Mouse (Mus musculus) heart, adult 2 months (tissue): ENCODE data around the gene Qsox1. TPM values are rescaled to one million over a fixed set of nuclear protein-coding genes. Genes with fewer than 3 reads are reported as not detected.
A peak's percentile ranks its signal among the peaks of the same experiment; 100 is the strongest.

Experiments used
- DNase-seq, 2 experiments: peaks; one replicate each; pipeline ENCODE4 v3.0.0; 2021
- H3K27ac ChIP-seq: fragments of 200-600 bp; 2 replicates; pipeline ENCODE4 v1.8.1; 2022
- H3K27me3 ChIP-seq: fragments of 200-500 bp; 2 replicates; pipeline ENCODE4 v1.6.1; 2012; ENCODE audit warnings: mild to moderate bottlenecking, low read length, inconsistent platforms, mixed read lengths; ENCODE audit not compliant: control insufficient read depth, insufficient read depth
- H3K36me3 ChIP-seq: fragments of 200-500 bp; 2 replicates; pipeline ENCODE4 v1.6.1; 2012; ENCODE audit warnings: low read length, inconsistent platforms; ENCODE audit not compliant: control insufficient read depth, insufficient read depth
- H3K4me1 ChIP-seq: fragments of 200-500 bp; 2 replicates; pipeline ENCODE4 v1.6.1; 2011; ENCODE audit warnings: low read length; ENCODE audit not compliant: control insufficient read depth, insufficient read depth
- H3K4me3 ChIP-seq: fragments of 200-600 bp; 2 replicates; pipeline ENCODE4 v1.8.1; 2022
- H3K79me2 ChIP-seq: fragments of 200-500 bp; replicated peaks from 2 replicates; pipeline ENCODE4 v1.6.1; 2012; ENCODE audit warnings: mild to moderate bottlenecking, inconsistent platforms, low read length, moderate library complexity, mixed read lengths; ENCODE audit not compliant: control insufficient read depth, insufficient read depth
- H3K9ac ChIP-seq: fragments of 200-500 bp; 2 replicates; pipeline ENCODE4 v1.6.1; 2012; ENCODE audit warnings: low read depth, mild to moderate bottlenecking, control low read depth, inconsistent platforms, low read length, mixed read lengths
- CTCF ChIP-seq: fragments of 200-600 bp; IDR thresholded peaks from 2 replicates; pipeline ENCODE4 v1.8.1; 2022; ENCODE audit warnings: antibody characterized with exemption, mild to moderate bottlenecking, moderate library complexity
- EP300 ChIP-seq: fragments of 200-500 bp; IDR thresholded peaks from 2 replicates; pipeline ENCODE4 v1.6.1; 2011; ENCODE audit warnings: low read depth, low read length, control low read depth; ENCODE audit not compliant: insufficient read depth
- POLR2A ChIP-seq: fragments of 200-500 bp; IDR thresholded peaks from 2 replicates; pipeline ENCODE4 v1.6.1; 2011; ENCODE audit warnings: mild to moderate bottlenecking, low read depth, low read length, control low read depth; ENCODE audit not compliant: insufficient read depth
- WGBS: fragments of 180-500 bp; shearing (Covaris S2); methylation state at CpG from one replicate; pipeline ENCODE4 v1.1.7; 2018; 5-methylcytosine and 5-hydroxymethylcytosine counted together
- intact Hi-C: fragments of 180-260 bp; cut with DNase I; formaldehyde crosslinking; loops from one replicate; pipeline ENCODE4 v1.15.1; 2025
- long read RNA-seq: library from polyadenylated mRNA; stranded (forward); transcript quantifications from one replicate; pipeline ENCODE4 v2.0.0, GENCODE M21; 2021
- polyA plus RNA-seq: library from polyadenylated mRNA; depleted of rRNA; stranded (reverse); fragments of >200 nt; gene quantifications from 2 replicates; pipeline ENCODE4 v1.2.3, GENCODE M21; 2012; rRNA removed
- total RNA-seq, 2 experiments: library from RNA; stranded (reverse); gene quantifications; 2 replicates each; pipeline ENCODE4 v1.2.3; 2021

Qsox1 gene
- 10 to 100 TPM; 33.3 to 35.9 TPM for total RNA-seq
- 45.7 and 48.6 TPM in 2 replicates for polyA plus RNA-seq
- long read RNA-seq, transcript Qsox1-207 (13 exons, 2,433 nt): major isoform, 7 of 15 reads
- long read RNA-seq, partial matches to known transcripts: 4 of 15 reads
- long read RNA-seq, other reads (novel, unspliced or antisense): 0 of 15 reads

DNA sequence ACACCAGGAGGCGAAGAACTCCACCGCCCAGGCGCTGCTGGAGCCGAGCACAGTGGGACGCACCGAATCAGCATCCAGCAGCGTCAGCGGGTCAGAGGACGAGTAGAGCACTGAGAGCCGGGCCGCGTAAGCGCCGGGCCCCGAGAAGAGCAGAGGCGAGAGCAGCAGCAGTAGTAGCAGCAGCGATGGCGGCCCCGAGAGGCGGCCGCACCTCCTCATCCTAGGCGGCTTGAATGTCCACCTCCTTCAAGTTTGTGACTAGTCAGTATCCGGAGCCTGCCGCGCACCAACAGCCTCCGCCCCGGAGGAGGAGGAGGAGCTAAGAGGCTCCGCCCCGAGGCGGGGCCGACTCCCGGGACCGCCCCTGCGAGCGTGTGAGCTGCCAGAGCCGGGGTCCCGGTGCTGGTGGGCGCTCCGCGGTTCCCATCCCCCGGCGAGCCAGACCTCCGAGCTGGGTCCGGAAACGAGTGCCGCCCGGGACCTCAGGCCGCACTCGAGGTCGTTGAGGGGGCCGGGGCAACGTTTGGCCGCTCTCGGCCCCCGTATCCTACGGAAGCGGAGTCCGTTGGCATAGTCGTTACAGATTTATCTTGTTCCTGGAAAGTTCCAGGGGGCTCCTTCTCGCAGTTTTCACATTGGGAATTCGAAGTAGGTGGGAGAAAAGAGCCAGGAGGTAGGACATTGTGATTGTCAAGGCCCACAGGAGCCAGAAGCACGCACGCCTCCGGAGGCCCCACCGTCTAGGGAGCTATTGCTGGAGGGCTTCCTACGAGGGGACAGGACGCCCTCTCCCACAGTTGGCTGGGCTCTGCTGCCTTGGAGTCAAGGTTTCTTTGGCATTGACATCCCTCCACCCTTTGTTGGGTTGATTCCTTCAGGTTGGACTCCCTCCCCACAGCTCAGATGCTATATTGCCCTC lies at the start of gene Qsox1:
Gene Qsox1, minus strand, starts transcription at position 309 of the 919 bp plus-strand sequence.
- intact Hi-C loops: loop anchor here (5.0 to 10.0 kb wide), 2 partner anchors 159 to 222 kb away; partner anchors contain the start of genes Cep350, Tor1aip1 and Tor1aip2
- peak within 1 kb of the TSS; percentile 91 for H3K9ac ChIP-seq
- WGBS: under 1% methylated on average over 67 of the region's 67 CpGs
- H3K27me3 ChIP-seq: no peaks in the 10 kb centered on the region
- DNase-seq: peak; percentile 91 to 92
- H3K4me3 ChIP-seq: peak within 1 kb of the TSS; percentile 92
- no peaks in the 10 kb centered on the region for H3K79me2 ChIP-seq
- no peaks in the 10 kb centered on the region; the same call in 1 of the 2 replicates for H3K36me3 ChIP-seq
- H3K4me1 ChIP-seq: peaks cover 7% of the 10 kb centered on the region
- H3K27ac ChIP-seq: peak within 1 kb of the TSS; percentile 80
- 0 out of 2 replicates have a peak, but pooled peaks have one; percentile 16 for TF ChIP-seq EP300
- no peak for TF ChIP-seq CTCF
- TF ChIP-seq POLR2A: peak; percentile 92

DNA sequence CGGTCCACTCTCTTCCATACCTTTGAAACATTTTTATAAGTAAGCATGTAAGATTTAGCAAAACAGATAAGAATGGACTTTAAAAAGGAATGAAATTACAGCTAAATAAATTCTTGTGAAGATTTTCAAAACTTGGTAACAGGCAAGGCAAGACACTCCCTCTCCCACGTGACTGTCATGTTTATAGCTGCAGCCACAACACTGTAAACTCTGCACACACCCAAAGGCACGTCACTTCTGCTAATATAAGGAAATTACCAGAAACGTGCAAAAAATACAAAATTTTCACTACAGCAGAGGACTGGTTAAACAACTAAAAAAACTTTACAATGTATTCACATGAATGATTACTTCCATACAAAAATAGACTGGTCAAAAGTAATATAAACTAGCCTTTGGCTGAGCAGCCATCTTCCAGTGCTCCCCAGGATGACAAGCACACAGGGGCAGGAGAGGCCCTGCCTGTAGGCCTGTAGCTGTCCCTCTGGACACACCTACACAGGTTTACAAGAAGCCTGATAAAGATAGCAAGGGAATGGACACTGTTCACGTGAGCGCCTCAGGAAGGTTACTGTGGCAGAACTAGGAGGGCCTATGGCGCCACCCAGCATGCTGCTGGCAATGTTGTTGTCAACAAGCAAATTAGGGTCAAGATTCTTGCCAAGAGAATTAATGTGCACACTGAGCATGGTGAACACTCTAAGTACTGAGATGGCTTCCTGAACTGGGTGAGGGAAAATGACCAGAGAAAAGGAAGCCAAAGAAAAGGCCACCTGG lies 42.4 kb upstream of the Qsox1 start:
- DNase-seq: no peak
- no peaks in the 10 kb centered on the region for H3K4me1 ChIP-seq
- intact Hi-C loops: no loop called here
- 84% methylated on average over 7 of the region's 7 CpGs for WGBS
- no peaks in the 10 kb centered on the region for H3K27me3 ChIP-seq
- H3K9ac ChIP-seq: no peak overlapping the region
- no peaks in the 10 kb centered on the region for H3K79me2 ChIP-seq
- TF ChIP-seq POLR2A: no peak
- no peak for TF ChIP-seq EP300
- TF ChIP-seq CTCF: no peak
- no peak overlapping the region for H3K27ac ChIP-seq
- H3K36me3 ChIP-seq: peaks cover 8% of the 10 kb centered on the region
- no peak overlapping the region for H3K4me3 ChIP-seq

DNA sequence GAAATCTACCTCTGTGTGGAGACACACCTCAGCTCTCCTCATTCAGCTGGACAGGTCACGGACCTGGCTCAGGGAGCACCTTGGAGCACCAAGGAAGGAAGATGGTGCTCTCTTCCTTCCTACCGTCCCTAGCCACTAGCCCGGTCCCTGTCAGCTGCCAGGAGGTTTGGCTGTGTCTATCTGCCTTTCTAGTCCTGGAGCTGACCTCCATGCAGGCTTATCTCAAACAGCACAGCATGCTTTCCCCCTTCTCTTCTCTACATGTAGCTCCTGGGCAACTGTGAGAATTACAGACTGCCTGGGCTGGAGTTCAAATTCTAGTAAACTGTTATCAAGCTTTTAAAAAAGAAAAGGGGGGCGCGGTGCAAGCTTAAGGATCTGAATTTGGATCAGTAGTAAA lies 40.3 kb upstream of the Qsox1 start:
- no peaks in the 10 kb centered on the region for H3K4me1 ChIP-seq
- WGBS: 68% methylated on average over 5 of the region's 5 CpGs
- peaks cover 9% of the 10 kb centered on the region for H3K36me3 ChIP-seq
- no peak overlapping the region for H3K27ac ChIP-seq
- H3K9ac ChIP-seq: no peak overlapping the region
- H3K79me2 ChIP-seq: no peaks in the 10 kb centered on the region
- H3K27me3 ChIP-seq: no peaks in the 10 kb centered on the region
- DNase-seq: no peak
- TF ChIP-seq EP300: no peak
- no peak for TF ChIP-seq POLR2A
- no peak for TF ChIP-seq CTCF
- intact Hi-C loops: no loop called here
- no peak overlapping the region for H3K4me3 ChIP-seq

GRCm38 (mm10) chr1:155844235-155844634 lies 31.5 kb upstream of the Qsox1 start:
- H3K9ac ChIP-seq: no peak overlapping the region
- H3K27ac ChIP-seq: no peak overlapping the region
- H3K4me3 ChIP-seq: no peak overlapping the region
- 39% methylated on average over 5 of the region's 5 CpGs for WGBS
- H3K27me3 ChIP-seq: no peaks in the 10 kb centered on the region
- peaks cover 5% of the 10 kb centered on the region; the same call in 1 of the 2 replicates for H3K36me3 ChIP-seq
- no peak for DNase-seq
- no peaks in the 10 kb centered on the region for H3K79me2 ChIP-seq
- intact Hi-C loops: loop anchor here (5.0 kb wide), 1 partner anchor 47 kb away; no protein-coding TSS in a partner anchor
- H3K4me1 ChIP-seq: no peaks in the 10 kb centered on the region
- TF ChIP-seq CTCF (no peak), EP300 (no peak), POLR2A (no peak)

- no peaks in the 10 kb centered on the region for H3K4me1 ChIP-seq
- WGBS: 54% methylated on average over 4 of the region's 4 CpGs
- no peaks in the 10 kb centered on the region for H3K27me3 ChIP-seq
- no peak for TF ChIP-seq POLR2A
- H3K27ac ChIP-seq: no peak overlapping the region
- H3K9ac ChIP-seq: no peak overlapping the region
- no peaks in the 10 kb centered on the region for H3K79me2 ChIP-seq
- intact Hi-C loops: loop anchor here (5.0 kb wide), 1 partner anchor 46 kb away; no protein-coding TSS in a partner anchor
- H3K36me3 ChIP-seq: peaks cover 5% of the 10 kb centered on the region; the same call in 1 of the 2 replicates
- no peak overlapping the region for H3K4me3 ChIP-seq
- DNase-seq: no peak
These were observed 30.8 kb upstream of the Qsox1 start for GRCm38 (mm10) chr1:155843538-155843937.
